Mouse (Mus musculus) E14TG2a.4 (cell line): ENCODE measurements at regions not wholly inside any gene's neighbourhood (a gene's known extent, or its start where the extent isn't known, plus 50 kb on each side); places are given as distances from the start of the nearest gene placed in this dataset.

Source experiments
- H3K27me3 ChIP-seq: 2 replicates; pipeline ENCODE4 v1.6.1; 2014; ENCODE audit warnings: low read length, control low read depth; ENCODE audit not compliant: insufficient read depth
- H3K36me3 ChIP-seq: 2 replicates; pipeline ENCODE4 v1.6.1; 2014; ENCODE audit warnings: low read length, control low read depth; ENCODE audit not compliant: insufficient read depth
- H3K4me1 ChIP-seq: replicated peaks from 2 replicates; pipeline ENCODE4 v1.6.1; 2014; ENCODE audit warnings: low read depth, low read length, control low read depth
- H3K4me3 ChIP-seq: replicated peaks from 2 replicates; pipeline ENCODE4 v1.5.1; 2014; ENCODE audit warnings: mild to moderate bottlenecking, low read length
- H3K9me3 ChIP-seq: 2 replicates; pipeline ENCODE4 v1.6.1; 2014; ENCODE audit warnings: low read length, control low read depth
- CTCF ChIP-seq: conservative IDR thresholded peaks from 2 replicates; pipeline ENCODE4 v1.5.1; 2014; ENCODE audit warnings: low read length
- NANOG ChIP-seq: IDR thresholded peaks from 2 replicates; pipeline ENCODE4 v1.6.1; 2014; ENCODE audit warnings: borderline replicate concordance, low read length, mixed read lengths
- POU5F1 ChIP-seq: IDR thresholded peaks from 2 replicates; pipeline ENCODE4 v1.6.1; 2014; ENCODE audit warnings: low read length, borderline replicate concordance

- no peak for TF ChIP-seq CTCF
- no peak for TF ChIP-seq POU5F1
- TF ChIP-seq NANOG: no peak
- Histone ChIP-seq H3K4me1 (no peaks in the 10 kb centered on the region), H3K4me3 (no peak overlapping the region), H3K36me3 (no peaks in the 10 kb centered on the region), H3K9me3 (no peaks in the 10 kb centered on the region), H3K27me3 (0 out of 2 replicates have a peak, but pooled peaks cover 4% of the 10 kb centered on the region)
These were observed 85.4 kb downstream of the Atp23 start for GRCm38 (mm10) chr10:126815730-126816129.

GRCm38 (mm10) chr10:126814968-126815367 is 86.2 kb downstream of the Atp23 start:
- H3K36me3 ChIP-seq: no peaks in the 10 kb centered on the region
- peaks cover 11% of the 10 kb centered on the region for H3K27me3 ChIP-seq
- peaks cover 6% of the 10 kb centered on the region for H3K4me1 ChIP-seq
- no peak for TF ChIP-seq POU5F1
- no peak for TF ChIP-seq NANOG
- no peak for TF ChIP-seq CTCF
- no peaks in the 10 kb centered on the region for H3K9me3 ChIP-seq
- no peak overlapping the region for H3K4me3 ChIP-seq

- Histone ChIP-seq H3K27me3 (peaks cover 20% of the 10 kb centered on the region), H3K4me3 (no peak overlapping the region)
- TF ChIP-seq NANOG (no peak), CTCF (peak; percentile 5; the same call in 1 of the 2 replicates)
These were observed 88.0 kb downstream of the Atp23 start for GRCm38 (mm10) chr10:126813051-126813593.

GRCm38 (mm10) chr10:126812243-126812755 is 88.9 kb downstream of the Atp23 start:
- no peak for TF ChIP-seq NANOG
- H3K27me3 ChIP-seq: peaks cover 20% of the 10 kb centered on the region

More at GRCm38 (mm10) chr10:126813051-126813593, 88.0 kb downstream of the Atp23 start:
- H3K4me1 ChIP-seq: peaks cover 15% of the 10 kb centered on the region
- H3K9me3 ChIP-seq: no peaks in the 10 kb centered on the region
- H3K36me3 ChIP-seq: no peaks in the 10 kb centered on the region

GRCm38 (mm10) chr10:126810346-126811095 is 90.6 kb downstream of the Atp23 start:
- no peak for TF ChIP-seq NANOG
- TF ChIP-seq CTCF: 0 out of 2 replicates have a peak, but pooled peaks have one; percentile 14
- peaks cover 15% of the 10 kb centered on the region for H3K4me1 ChIP-seq
- peak overlapping the region; percentile 55; the same call in 1 of the 2 replicates for H3K4me3 ChIP-seq
- no peaks in the 10 kb centered on the region for H3K36me3 ChIP-seq
- peaks cover 15% of the 10 kb centered on the region for H3K27me3 ChIP-seq
- peaks cover 10% of the 10 kb centered on the region for H3K9me3 ChIP-seq

More at GRCm38 (mm10) chr10:126812243-126812755, 88.9 kb downstream of the Atp23 start:
- H3K4me3 ChIP-seq: no peak overlapping the region
- peaks cover 15% of the 10 kb centered on the region for H3K4me1 ChIP-seq
- H3K36me3 ChIP-seq: no peaks in the 10 kb centered on the region
- H3K9me3 ChIP-seq: no peaks in the 10 kb centered on the region

- peaks cover 15% of the 10 kb centered on the region for H3K27me3 ChIP-seq
- peak overlapping the region; percentile 55 for H3K4me3 ChIP-seq
- H3K9me3 ChIP-seq: peaks cover 10% of the 10 kb centered on the region
- TF ChIP-seq CTCF (no peak), POU5F1 (no peak), NANOG (no peak)
- H3K36me3 ChIP-seq: no peaks in the 10 kb centered on the region
- H3K4me1 ChIP-seq: peaks cover 15% of the 10 kb centered on the region
These were observed 91.6 kb downstream of the Atp23 start for GRCm38 (mm10) chr10:126809587-126809986.

- H3K27me3 ChIP-seq: peaks cover 15% of the 10 kb centered on the region
- no peaks in the 10 kb centered on the region for H3K36me3 ChIP-seq
- H3K4me3 ChIP-seq: no peak overlapping the region
- TF ChIP-seq POU5F1: no peak
- peak; percentile 22 for TF ChIP-seq CTCF
- TF ChIP-seq NANOG: no peak
- peaks cover 10% of the 10 kb centered on the region for H3K9me3 ChIP-seq
- peaks cover 15% of the 10 kb centered on the region for H3K4me1 ChIP-seq
These were observed 94.3 kb downstream of the Atp23 start for GRCm38 (mm10) chr10:126806881-126807280.

- Histone ChIP-seq H3K4me3 (no peak overlapping the region), H3K27me3 (no peaks in the 10 kb centered on the region), H3K36me3 (no peaks in the 10 kb centered on the region), H3K9me3 (peaks cover 10% of the 10 kb centered on the region), H3K4me1 (no peaks in the 10 kb centered on the region)
- TF ChIP-seq NANOG: no peak
- TF ChIP-seq POU5F1: no peak
- no peak for TF ChIP-seq CTCF
These were observed 98.4 kb downstream of the Atp23 start for GRCm38 (mm10) chr10:126802732-126803131.

GRCm38 (mm10) chr10:126799393-126799792 is 101.8 kb downstream of the Atp23 start:
- Histone ChIP-seq H3K4me1 (no peaks in the 10 kb centered on the region), H3K36me3 (no peaks in the 10 kb centered on the region), H3K9me3 (no peaks in the 10 kb centered on the region), H3K27me3 (no peaks in the 10 kb centered on the region), H3K4me3 (no peak overlapping the region)
- TF ChIP-seq POU5F1 (no peak), NANOG (no peak), CTCF (no peak)
